ENCODE assay signal across 8 mouse cellular contexts in genomic region chr13:67844119-67844852, GRCm38 (mm10). TPM values are rescaled to one million over a fixed set of nuclear protein-coding genes. Genes with fewer than 3 reads are reported as not detected.
A peak's percentile ranks its signal among the peaks of the same experiment; 100 is the strongest.
DNase-seq lines count a peak whose midpoint lies in the region; ATAC-seq and TF ChIP-seq lines count a peak whose summit lies in the region.

No protein-coding gene starts in this region.

- H3K27ac ChIP-seq in forebrain, embryonic 13.5 days = no peak overlapping the region
- no peak overlapping the region for H3K27ac ChIP-seq in liver, postnatal 0 days (ENCODE audit: low read depth)
- H3K27ac ChIP-seq in neural tube, embryonic 13.5 days (replicated peaks) = no peak overlapping the region

- TF ChIP-seq EP300 in liver, postnatal 0 days (IDR thresholded peaks at IDR 0.05; ENCODE audit: low read depth) = no peak

- H3K9ac ChIP-seq in forebrain, embryonic 13.5 days = peak overlapping the region; percentile 54
- no peak overlapping the region for H3K9ac ChIP-seq in liver, postnatal 0 days (replicated peaks)
- H3K9ac ChIP-seq in neural tube, embryonic 13.5 days = peak overlapping the region; percentile 66

- H3K36me3 ChIP-seq in forebrain, embryonic 13.5 days (ENCODE audit: poor library complexity, severe bottlenecking) = no peaks in the 10 kb centered on the region
- no peaks in the 10 kb centered on the region for H3K36me3 ChIP-seq in liver, postnatal 0 days (replicated peaks; ENCODE audit: insufficient read depth, low read length)
- H3K36me3 ChIP-seq in neural tube, embryonic 13.5 days = no peaks in the 10 kb centered on the region

- H3K27me3 ChIP-seq in forebrain, embryonic 13.5 days = no peaks in the 10 kb centered on the region
- no peaks in the 10 kb centered on the region for H3K27me3 ChIP-seq in liver, postnatal 0 days (ENCODE audit: insufficient read depth, low read length)
- no peaks in the 10 kb centered on the region for H3K27me3 ChIP-seq in neural tube, embryonic 13.5 days

- peak; percentile 88 for ATAC-seq in forebrain, embryonic 13.5 days
- ATAC-seq in liver, postnatal 0 days = peak; percentile 63
- peak; percentile 85 for ATAC-seq in neural tube, embryonic 13.5 days (ENCODE audit: low read depth)

- DNase-seq in Muller cell, postnatal 12 days (ENCODE audit: inconsistent ontology term) = peak; percentile 73
- DNase-seq in c-Kit-positive CD71-positive TER-119-negative erythroid progenitor cells, embryonic 14.5 days (ENCODE audit: low read depth) = peak; percentile 13
- DNase-seq in heart, postnatal 4 days = peak; percentile 72
- peak; percentile 32 to 79 for DNase-seq in layer of hippocampus, adult 18-20 months (ENCODE audit: low spot score in 2 of 2)
- DNase-seq in liver, postnatal 0 days = peak; percentile 67
- peak; percentile 47 for DNase-seq in thymus, postnatal 25 days

- peak; percentile 73 for TF ChIP-seq CTCF in liver, postnatal 0 days (IDR thresholded peaks at IDR 0.05; ENCODE audit: low read depth)

- under 1% methylated on average over 13 of the region's 19 CpGs for WGBS in forebrain, embryonic 13.5 days
- WGBS in liver, postnatal 0 days (ENCODE audit: insufficient replicate concordance) = 3% methylated on average over 13 of the region's 19 CpGs
- under 1% methylated on average over 15 of the region's 19 CpGs for WGBS in neural tube, embryonic 13.5 days

- peaks cover 4% of the 10 kb centered on the region; the same call in 1 of the 2 replicates for H3K4me1 ChIP-seq in forebrain, embryonic 13.5 days
- 0 out of 2 replicates have a peak, but pooled peaks cover 3% of the 10 kb centered on the region for H3K4me1 ChIP-seq in liver, postnatal 0 days (ENCODE audit: insufficient read depth)
- H3K4me1 ChIP-seq in neural tube, embryonic 13.5 days (replicated peaks) = peaks cover 6% of the 10 kb centered on the region

- peak overlapping the region; percentile 39 for H3K4me3 ChIP-seq in forebrain, embryonic 13.5 days
- peak overlapping the region; percentile 22 for H3K4me3 ChIP-seq in liver, postnatal 0 days (ENCODE audit: low read depth, low read length)
- peak overlapping the region; percentile 37 for H3K4me3 ChIP-seq in neural tube, embryonic 13.5 days

- H3K9me3 ChIP-seq in forebrain, embryonic 13.5 days (replicated peaks) = no peaks in the 10 kb centered on the region
- H3K9me3 ChIP-seq in liver, postnatal 0 days (ENCODE audit: low read length) = no peaks in the 10 kb centered on the region
- H3K9me3 ChIP-seq in neural tube, embryonic 13.5 days = no peaks in the 10 kb centered on the region

- peak overlapping the region; percentile 56 for H3K4me2 ChIP-seq in forebrain, embryonic 13.5 days
- H3K4me2 ChIP-seq in liver, postnatal 0 days (ENCODE audit: low read depth, low read length) = peak overlapping the region; percentile 66
- H3K4me2 ChIP-seq in neural tube, embryonic 13.5 days = peak overlapping the region; percentile 56

RNA-seq across cellular contexts. Expression of gene Gm10037, which starts 13.4 kb away (rescaled TPM):
- polyA plus RNA-seq in forebrain, embryonic 13.5 days (2015; fragmentation: Nextera tagmentation; extraction: Ambion mirVana) = 4.1 and 4.8 TPM in 2 replicates
- total RNA-seq in heart, postnatal 4 days (2021) = 1 to 10 TPM in 1 of 2 experiments, under 1 TPM in 1; 0.95 to 1.5 TPM
- 1 to 10 TPM; 7.6 to 9.3 TPM for total RNA-seq in layer of hippocampus, adult 18-20 months (2021)
- polyA plus RNA-seq in liver, postnatal 0 days (2015; fragmentation: Nextera tagmentation; extraction: Ambion mirVana) = 0.21 TPM in 2 replicates
- 6.5 and 8.7 TPM in 2 replicates for polyA plus RNA-seq in neural tube, embryonic 13.5 days (2015; fragmentation: Nextera tagmentation; extraction: Ambion mirVana)

RNA-seq across cellular contexts. Expression of gene BC048507, which starts 18.8 kb away (rescaled TPM):
- not detected in 2 replicates for polyA plus RNA-seq in forebrain, embryonic 13.5 days (2015; fragmentation: Nextera tagmentation; extraction: Ambion mirVana)
- not detected for total RNA-seq in heart, postnatal 4 days (2021)
- total RNA-seq in layer of hippocampus, adult 18-20 months (2021) = not detected
- not detected in 2 replicates for polyA plus RNA-seq in liver, postnatal 0 days (2015; fragmentation: Nextera tagmentation; extraction: Ambion mirVana)
- not detected in 2 replicates for polyA plus RNA-seq in neural tube, embryonic 13.5 days (2015; fragmentation: Nextera tagmentation; extraction: Ambion mirVana)

RNA-seq across cellular contexts. Expression of gene Zfp273, which starts 30.7 kb away (rescaled TPM):
- polyA plus RNA-seq in forebrain, embryonic 13.5 days (2015; fragmentation: Nextera tagmentation; extraction: Ambion mirVana) = 10.3 and 11.5 TPM in 2 replicates
- total RNA-seq in heart, postnatal 4 days (2021) = 1 to 10 TPM; 1.7 to 2.3 TPM
- total RNA-seq in layer of hippocampus, adult 18-20 months (2021) = 1 to 10 TPM; 7.8 to 8.3 TPM
- 0.96 and 1.3 TPM in 2 replicates for polyA plus RNA-seq in liver, postnatal 0 days (2015; fragmentation: Nextera tagmentation; extraction: Ambion mirVana)
- 12.8 TPM in 2 replicates for polyA plus RNA-seq in neural tube, embryonic 13.5 days (2015; fragmentation: Nextera tagmentation; extraction: Ambion mirVana)

Comparison
In these comparisons a context has a peak if more than half of its experiments do, and no peak if none do; other contexts are left out.
1. DNase-seq: peak in every context shown above with its lines; median percentile 73 in Muller cell, postnatal 12 days; 72 in heart, postnatal 4 days; 67 in liver, postnatal 0 days; 56 in layer of hippocampus, adult 18-20 months; 47 in thymus, postnatal 25 days; 13 in c-Kit-positive CD71-positive TER-119-negative erythroid progenitor cells, embryonic 14.5 days.